Mouse (Mus musculus) heart, adult 2 months (tissue): ENCODE data around the gene Lrp3.

ENCODE experiments used
- CTCF ChIP-seq: fragments of 200-600 bp; IDR thresholded peaks from 2 replicates; pipeline ENCODE4 v1.8.1; 2022; ENCODE audit warnings: antibody characterized with exemption, mild to moderate bottlenecking, moderate library complexity
- POLR2A ChIP-seq: fragments of 200-500 bp; IDR thresholded peaks from 2 replicates; pipeline ENCODE4 v1.6.1; 2011; ENCODE audit warnings: mild to moderate bottlenecking, low read depth, low read length, control low read depth; ENCODE audit not compliant: insufficient read depth

- TF ChIP-seq CTCF: no peak
- TF ChIP-seq POLR2A: no peak
Observed at GRCm38 (mm10) chr7:35166988-35167387, 48.3 kb downstream of the Lrp3 start.
